Mouse (Mus musculus) heart, embryonic 16.5 days (tissue): ENCODE measurements at regions not wholly inside any gene's neighbourhood (a gene's known extent, or its start where the extent isn't known, plus 50 kb on each side); places are given as distances from the start of the nearest gene placed in this dataset.

Source experiments
- ATAC-seq: fragments of 200-750 bp; cut with Nextera tagmentation; replicated peaks from 2 replicates; pipeline ENCODE4 v1.8.0; 2017; ENCODE audit warnings: moderate number of reproducible peaks; ENCODE audit not compliant: insufficient read depth, low FRiP score; ENCODE audit errors: extremely low read depth
- H3K27ac ChIP-seq: fragments of 300-500 bp; sonication (generic); 2 replicates; pipeline ENCODE4 v1.5.1; 2014; ENCODE audit warnings: mild to moderate bottlenecking, low read length, control low read depth, moderate library complexity
- H3K27me3 ChIP-seq: fragments of 300-500 bp; sonication (generic); 2 replicates; pipeline ENCODE4 v1.6.1; 2014; ENCODE audit warnings: low read length, mixed read lengths; ENCODE audit not compliant: control insufficient read depth, insufficient read depth
- H3K36me3 ChIP-seq: fragments of 300-500 bp; sonication (generic); 2 replicates; pipeline ENCODE4 v1.6.1; 2014; ENCODE audit not compliant: control insufficient read depth, insufficient read depth
- H3K4me1 ChIP-seq: fragments of 300-500 bp; sonication (generic); 2 replicates; pipeline ENCODE4 v1.6.1; 2014; ENCODE audit warnings: low read length, mixed read lengths; ENCODE audit not compliant: control insufficient read depth, insufficient read depth
- H3K4me2 ChIP-seq: fragments of 300-500 bp; sonication (generic); 2 replicates; pipeline ENCODE4 v1.6.1; 2014; ENCODE audit warnings: low read depth, mild to moderate bottlenecking, control low read depth, low read length
- H3K4me3 ChIP-seq: fragments of 300-500 bp; sonication (generic); 2 replicates; pipeline ENCODE4 v1.5.1; 2014; ENCODE audit warnings: mild to moderate bottlenecking, control low read depth, low read length
- H3K9ac ChIP-seq: fragments of 300-500 bp; sonication (generic); 2 replicates; pipeline ENCODE4 v1.6.1; 2014; ENCODE audit warnings: low read length, control low read depth
- H3K9me3 ChIP-seq: fragments of 300-500 bp; sonication (generic); replicated peaks from 2 replicates; pipeline ENCODE4 v1.6.1; 2016; ENCODE audit warnings: low read length; ENCODE audit not compliant: control insufficient read depth
- WGBS: fragments of 180-500 bp; shearing (Covaris S2); extraction: QIAGEN DNeasy Blood & Tissue Kit; methylation state at CpG from one replicate; pipeline ENCODE4 v1.1.7; 2014; 5-methylcytosine and 5-hydroxymethylcytosine counted together

- H3K9me3 ChIP-seq: no peaks in the 10 kb centered on the region
- H3K4me2 ChIP-seq: no peak overlapping the region
- no peak overlapping the region for H3K27ac ChIP-seq
- no peaks in the 10 kb centered on the region for H3K27me3 ChIP-seq
- H3K9ac ChIP-seq: no peak overlapping the region
- 44% methylated on average over 1 of the region's 1 CpGs for WGBS
- no peak overlapping the region for H3K4me3 ChIP-seq
- H3K36me3 ChIP-seq: no peaks in the 10 kb centered on the region
- H3K4me1 ChIP-seq: peaks cover 9% of the 10 kb centered on the region
- no peak for ATAC-seq
Measured at GRCm38 (mm10) chr1:138011581-138011980, 163.9 kb downstream of the Ptprc start.

DNA sequence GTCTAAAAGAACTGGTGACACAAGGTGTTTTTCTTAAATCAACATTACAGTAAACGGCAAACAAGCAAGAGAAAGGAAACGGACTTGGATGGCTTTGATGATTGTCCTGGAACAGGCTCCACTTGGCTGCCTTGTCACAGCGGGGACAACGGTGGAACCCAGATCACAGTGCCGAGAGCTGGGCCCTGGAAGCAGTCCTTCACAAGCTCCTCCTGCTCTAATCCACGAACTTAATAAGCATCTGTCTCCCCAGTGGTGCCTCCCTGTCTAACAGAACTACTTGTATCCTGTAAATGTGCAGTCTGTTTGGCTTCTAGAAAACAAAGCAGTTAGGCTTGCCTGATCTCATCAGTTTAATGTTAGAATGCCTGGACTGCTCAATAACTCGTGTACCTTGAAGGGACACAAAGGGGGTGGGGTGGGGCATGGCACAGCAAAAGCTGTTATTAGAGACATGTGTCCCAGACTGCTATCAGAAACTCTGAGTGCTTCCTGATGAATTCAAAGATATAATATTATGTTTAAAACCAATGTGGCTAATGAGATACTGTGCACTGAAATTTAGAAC lies 164.5 kb downstream of the Ptprc start:
- Histone ChIP-seq H3K4me1 (peaks cover 9% of the 10 kb centered on the region), H3K27me3 (no peaks in the 10 kb centered on the region), H3K4me3 (no peak overlapping the region), H3K27ac (no peak overlapping the region; the same call in 1 of the 2 replicates), H3K9me3 (no peaks in the 10 kb centered on the region), H3K36me3 (no peaks in the 10 kb centered on the region), H3K9ac (no peak overlapping the region), H3K4me2 (no peak overlapping the region)
- no peak for ATAC-seq
- WGBS: 40% methylated on average over 7 of the region's 7 CpGs

DNA sequence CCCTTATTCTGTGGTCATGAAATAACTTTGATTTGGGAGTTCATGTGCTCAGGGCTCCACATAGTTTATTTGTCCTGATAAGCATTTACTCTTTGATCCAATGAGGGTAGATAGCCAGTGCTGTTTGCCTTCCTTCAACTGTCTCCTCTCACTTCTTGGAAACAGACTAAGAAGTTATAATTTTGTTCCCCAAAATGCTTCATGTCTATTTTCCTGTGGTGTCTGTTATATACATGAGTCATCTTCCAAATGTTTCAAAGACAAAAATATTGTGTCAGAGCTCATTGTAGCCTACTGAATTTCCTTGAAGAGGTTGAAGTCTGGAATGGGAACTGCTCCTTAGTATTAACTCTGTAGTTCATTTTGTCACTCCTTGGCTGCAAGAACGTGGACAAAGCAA lies 168.7 kb downstream of the Ptprc start:
- H3K9ac ChIP-seq: no peak overlapping the region
- no peak overlapping the region for H3K27ac ChIP-seq
- H3K4me3 ChIP-seq: no peak overlapping the region
- H3K4me2 ChIP-seq: no peak overlapping the region
- H3K9me3 ChIP-seq: no peaks in the 10 kb centered on the region
- no peaks in the 10 kb centered on the region for H3K27me3 ChIP-seq
- peaks cover 9% of the 10 kb centered on the region for H3K4me1 ChIP-seq
- WGBS: 55% methylated on average over 1 of the region's 1 CpGs
- no peak for ATAC-seq
- H3K36me3 ChIP-seq: no peaks in the 10 kb centered on the region

- ATAC-seq: no peak
- no peak overlapping the region for H3K4me2 ChIP-seq
- no peak overlapping the region for H3K9ac ChIP-seq
- WGBS: 33% methylated on average over 2 of the region's 2 CpGs
- no peaks in the 10 kb centered on the region for H3K9me3 ChIP-seq
- H3K27me3 ChIP-seq: no peaks in the 10 kb centered on the region
- H3K36me3 ChIP-seq: no peaks in the 10 kb centered on the region
- no peak overlapping the region for H3K27ac ChIP-seq
- H3K4me3 ChIP-seq: no peak overlapping the region
- H3K4me1 ChIP-seq: no peaks in the 10 kb centered on the region
Measured at GRCm38 (mm10) chr1:138004319-138004718, 171.2 kb downstream of the Ptprc start.

DNA sequence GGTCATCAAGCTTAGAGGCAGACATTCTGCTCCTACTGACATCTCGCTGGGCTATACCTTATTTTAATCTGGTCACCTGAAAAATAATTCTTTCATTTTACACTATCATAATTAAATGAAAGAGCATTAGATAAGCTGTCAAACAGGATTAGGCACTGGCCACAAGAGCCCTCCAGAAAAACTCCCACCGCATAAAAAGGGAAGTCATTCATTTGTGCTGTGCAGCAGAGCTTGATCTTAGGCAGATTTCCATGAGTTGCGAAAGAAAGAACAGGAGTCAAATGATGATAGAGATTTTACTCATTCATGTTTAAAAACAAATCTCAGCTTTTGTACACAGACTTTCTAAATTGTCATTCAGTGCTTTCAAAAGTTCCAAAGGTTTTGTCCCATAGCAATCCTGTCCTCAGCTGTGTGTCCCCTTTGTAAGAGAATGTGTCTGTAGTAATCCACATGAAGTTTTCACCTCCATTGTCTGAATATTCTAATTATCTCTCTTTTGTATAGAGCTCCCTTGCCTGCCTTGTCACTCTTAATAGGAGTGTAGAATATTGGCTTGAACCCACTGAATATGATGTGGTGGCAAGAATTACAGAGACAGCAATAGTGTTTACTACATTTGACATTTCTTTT lies 176.1 kb downstream of the Ptprc start:
- Histone ChIP-seq H3K27ac (no peak overlapping the region), H3K27me3 (no peaks in the 10 kb centered on the region), H3K4me3 (no peak overlapping the region), H3K4me2 (no peak overlapping the region), H3K36me3 (no peaks in the 10 kb centered on the region), H3K9me3 (no peaks in the 10 kb centered on the region), H3K4me1 (no peaks in the 10 kb centered on the region), H3K9ac (no peak overlapping the region)
- 86% methylated on average over 3 of the region's 3 CpGs for WGBS
- no peak for ATAC-seq

- Histone ChIP-seq H3K9ac (no peak overlapping the region), H3K4me1 (no peaks in the 10 kb centered on the region), H3K4me3 (no peak overlapping the region), H3K4me2 (no peak overlapping the region), H3K27ac (no peak overlapping the region), H3K27me3 (no peaks in the 10 kb centered on the region), H3K9me3 (no peaks in the 10 kb centered on the region), H3K36me3 (no peaks in the 10 kb centered on the region)
- 85% methylated on average over 2 of the region's 2 CpGs for WGBS
- ATAC-seq: no peak
Measured at GRCm38 (mm10) chr1:137996041-137996440, 179.5 kb downstream of the Ptprc start.

DNA sequence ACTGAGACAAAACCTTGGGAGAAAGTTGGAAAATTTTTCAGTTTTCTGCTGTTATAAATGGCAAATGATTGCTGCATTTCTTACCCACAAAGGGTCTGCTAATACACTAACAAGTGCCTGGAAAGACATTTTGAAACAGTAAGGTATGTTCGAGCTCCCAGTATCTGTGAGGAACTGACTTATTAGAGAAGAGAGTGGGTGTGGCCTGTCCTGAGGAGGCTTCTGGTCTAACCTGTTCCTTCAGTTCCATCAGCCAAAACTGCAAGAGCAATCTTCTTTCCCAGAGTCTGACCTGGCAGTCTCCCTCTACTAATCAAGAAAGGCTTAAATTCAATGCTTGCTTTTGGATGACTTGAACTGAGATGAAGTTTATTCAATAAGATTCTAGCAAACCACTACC lies 183.6 kb downstream of the Ptprc start:
- no peak for ATAC-seq
- Histone ChIP-seq H3K9ac (no peak overlapping the region), H3K4me1 (no peaks in the 10 kb centered on the region), H3K27me3 (no peaks in the 10 kb centered on the region), H3K9me3 (no peaks in the 10 kb centered on the region), H3K36me3 (no peaks in the 10 kb centered on the region), H3K4me2 (no peak overlapping the region), H3K4me3 (no peak overlapping the region), H3K27ac (no peak overlapping the region)
- 79% methylated on average over 1 of the region's 1 CpGs for WGBS

DNA sequence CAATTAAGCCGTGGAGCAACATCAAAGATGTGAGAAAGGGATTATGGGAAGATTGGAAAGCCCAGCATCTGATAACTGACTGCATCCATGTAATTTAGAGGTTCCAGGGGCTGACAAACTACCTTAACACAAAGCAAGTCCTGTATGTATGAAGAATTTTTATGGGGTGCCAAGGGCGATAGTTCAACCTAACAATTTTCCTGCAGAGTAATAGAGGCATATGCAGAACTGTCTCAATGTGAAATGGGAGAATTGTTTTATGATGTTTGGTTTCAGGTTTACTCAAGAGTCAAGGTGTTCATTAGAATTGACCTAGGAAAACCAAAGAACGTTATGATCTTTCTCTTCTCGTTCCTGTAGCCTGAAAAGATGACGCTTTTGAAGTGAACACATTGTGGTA lies 184.1 kb downstream of the Ptprc start:
- no peak overlapping the region for H3K4me3 ChIP-seq
- 89% methylated on average over 5 of the region's 5 CpGs for WGBS
- no peak overlapping the region for H3K9ac ChIP-seq
- H3K27me3 ChIP-seq: no peaks in the 10 kb centered on the region
- no peak for ATAC-seq
- H3K4me2 ChIP-seq: no peak overlapping the region
- no peak overlapping the region for H3K27ac ChIP-seq
- no peaks in the 10 kb centered on the region for H3K4me1 ChIP-seq
- H3K9me3 ChIP-seq: no peaks in the 10 kb centered on the region
- H3K36me3 ChIP-seq: no peaks in the 10 kb centered on the region

GRCm38 (mm10) chr1:137973406-137973805 lies 202.1 kb downstream of the Ptprc start:
- Histone ChIP-seq H3K4me1 (peaks cover 4% of the 10 kb centered on the region), H3K4me3 (no peak overlapping the region), H3K9me3 (no peaks in the 10 kb centered on the region), H3K27ac (no peak overlapping the region), H3K27me3 (no peaks in the 10 kb centered on the region), H3K9ac (no peak overlapping the region), H3K4me2 (no peak overlapping the region), H3K36me3 (peaks cover 3% of the 10 kb centered on the region; the same call in 1 of the 2 replicates)
- WGBS: 60% methylated on average over 3 of the region's 3 CpGs
- no peak for ATAC-seq
